Mouse (Mus musculus) hindbrain, embryonic 12.5 days (tissue): ENCODE measurements at regions not wholly inside any gene's neighbourhood (a gene's known extent, or its start where the extent isn't known, plus 50 kb on each side); places are given as distances from the start of the nearest gene placed in this dataset.
"Not testable (repeated sequence)": the region's sequence is repeated elsewhere in the genome, so short reads cannot be mapped to it uniquely, and the experiment has no call there.

ENCODE experiments used
- ATAC-seq: fragments of 200-750 bp; cut with Nextera tagmentation; 2 replicates; pipeline ENCODE4 v1.8.0; 2017; ENCODE audit warnings: moderate TSS enrichment; ENCODE audit not compliant: low FRiP score
- H3K27ac ChIP-seq: fragments of 300-500 bp; sonication (generic); 2 replicates; pipeline ENCODE4 v1.5.1; 2016; ENCODE audit warnings: mild to moderate bottlenecking
- H3K27me3 ChIP-seq: fragments of 300-500 bp; sonication (generic); 2 replicates; pipeline ENCODE4 v1.6.1; 2016; ENCODE audit warnings: mild to moderate bottlenecking
- H3K36me3 ChIP-seq: fragments of 300-500 bp; sonication (generic); 2 replicates; pipeline ENCODE4 v1.6.1; 2016; ENCODE audit warnings: mild to moderate bottlenecking
- H3K4me1 ChIP-seq: fragments of 300-500 bp; sonication (generic); 2 replicates; pipeline ENCODE4 v1.6.1; 2016
- H3K4me2 ChIP-seq: fragments of 300-500 bp; sonication (generic); replicated peaks from 2 replicates; pipeline ENCODE4 v1.6.1; 2016; ENCODE audit warnings: mild to moderate bottlenecking
- H3K4me3 ChIP-seq: fragments of 300-500 bp; sonication (generic); 2 replicates; pipeline ENCODE4 v1.5.1; 2016; ENCODE audit warnings: mild to moderate bottlenecking
- H3K9ac ChIP-seq: fragments of 300-500 bp; sonication (generic); 2 replicates; pipeline ENCODE4 v1.6.1; 2016; ENCODE audit warnings: mild to moderate bottlenecking, moderate library complexity
- H3K9me3 ChIP-seq: fragments of 300-500 bp; sonication (generic); replicated peaks from 2 replicates; pipeline ENCODE4 v1.6.1; 2016; ENCODE audit warnings: mild to moderate bottlenecking
- WGBS: fragments of 180-500 bp; shearing (Covaris S2); methylation state at CpG from one replicate; pipeline ENCODE4 v1.1.7; 2016; 5-methylcytosine and 5-hydroxymethylcytosine counted together

DNA sequence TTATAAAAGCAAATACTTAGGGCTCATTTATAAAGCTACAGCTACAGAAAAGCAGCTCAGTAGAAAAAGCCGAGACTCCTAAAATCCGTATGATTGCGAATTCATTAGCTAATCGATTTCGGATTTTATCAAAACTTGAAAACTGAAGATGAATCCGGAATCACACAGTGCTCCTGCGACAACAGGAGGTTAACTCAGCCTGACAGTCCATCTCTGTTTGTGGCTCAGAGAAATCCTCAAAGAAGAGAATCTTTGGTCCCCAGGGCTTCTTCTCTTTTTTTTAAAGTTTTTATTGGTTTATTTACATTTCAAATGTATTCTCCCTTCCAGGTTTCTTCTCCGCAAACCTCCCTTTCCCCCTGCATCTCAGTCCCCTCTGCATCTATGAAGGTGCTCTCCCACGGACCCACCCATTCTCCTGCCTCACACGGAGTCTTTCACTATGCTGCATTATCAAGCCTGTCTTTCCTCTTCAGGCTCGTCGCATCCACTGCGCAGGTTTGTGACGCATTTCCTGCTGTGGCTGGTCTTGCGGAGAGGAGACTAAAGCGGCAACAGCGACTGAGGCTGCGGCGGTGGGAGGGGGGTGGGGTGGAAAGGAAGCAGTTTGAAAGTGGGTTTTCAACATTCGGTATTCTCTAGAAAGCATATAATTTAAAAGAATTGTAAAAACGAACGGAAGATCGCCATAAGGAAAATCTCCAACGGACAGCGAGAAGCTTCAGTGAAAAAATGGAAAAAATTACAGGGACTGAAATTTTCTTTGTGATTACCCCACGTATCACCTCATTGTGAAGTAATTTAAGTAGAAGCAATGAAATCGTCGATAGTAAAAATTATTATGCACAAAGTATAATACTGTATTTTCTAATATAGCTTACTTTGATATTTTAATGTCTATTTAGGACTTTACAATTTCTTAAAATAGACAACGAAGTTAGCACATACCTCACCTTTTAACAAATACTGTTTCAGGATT is 482.5 kb upstream of the Snrpn start:
- H3K4me1 ChIP-seq, H3K9me3 ChIP-seq, H3K36me3 ChIP-seq, H3K27me3 ChIP-seq, H3K9ac ChIP-seq: not testable (repeated sequence)
- Histone ChIP-seq H3K4me3 (peak overlapping the region; percentile 26), H3K4me2 (peak overlapping the region; percentile 42), H3K27ac (peak overlapping the region; percentile 57; the same call in 1 of the 2 replicates)
- peak; percentile 96 for ATAC-seq
- WGBS = 27% methylated on average over 29 of the region's 29 CpGs

DNA sequence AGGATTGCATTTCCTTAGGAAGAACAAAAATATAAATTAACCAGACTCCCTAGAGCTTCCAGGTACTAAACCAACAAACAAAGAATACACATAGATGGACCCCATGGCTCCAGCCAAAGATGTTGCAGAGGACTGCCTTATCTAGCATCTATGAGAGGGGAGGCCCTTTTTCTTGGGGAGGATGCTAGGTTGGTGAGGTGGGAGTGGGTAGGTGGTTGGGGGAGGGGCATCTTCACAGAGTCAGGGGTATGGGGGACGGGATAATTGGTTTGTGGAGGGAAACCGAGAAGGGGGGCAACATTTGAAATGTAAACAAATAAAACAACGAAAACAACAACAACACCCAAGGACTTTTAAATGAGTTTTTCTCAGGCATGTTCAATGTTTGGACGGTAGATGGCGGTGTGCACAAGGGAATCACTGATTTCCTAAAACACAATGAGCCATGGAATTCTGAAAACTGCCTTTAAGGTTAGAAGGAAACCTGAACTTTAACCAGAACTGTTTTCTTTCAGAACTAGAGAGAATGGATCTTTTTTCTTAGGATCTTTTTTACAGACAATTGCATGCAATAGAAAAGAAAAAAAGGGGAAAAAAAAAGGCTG is 477.2 kb upstream of the Snrpn start:
- WGBS = 6% methylated on average over 5 of the region's 5 CpGs
- ATAC-seq = peak; percentile 50; the same call in 1 of the 2 replicates
- H3K36me3 ChIP-seq = not testable (repeated sequence)

More for the DNA sequence above, 477.2 kb upstream of the Snrpn start:
- not testable (repeated sequence) for H3K4me1 ChIP-seq, H3K9ac ChIP-seq, H3K27me3 ChIP-seq, H3K4me2 ChIP-seq, H3K9me3 ChIP-seq, H3K4me3 ChIP-seq, H3K27ac ChIP-seq
